Mouse (Mus musculus): ENCODE measurements around the gene Pigz. TPM values are rescaled to one million over a fixed set of nuclear protein-coding genes. Genes with fewer than 3 reads are reported as not detected.

The Pigz gene
- 1.0 and 1.8 TPM in 2 replicates for polyA plus RNA-seq (2012; rRNA removed; ENCODE audit: low replicate concordance)

DNA sequence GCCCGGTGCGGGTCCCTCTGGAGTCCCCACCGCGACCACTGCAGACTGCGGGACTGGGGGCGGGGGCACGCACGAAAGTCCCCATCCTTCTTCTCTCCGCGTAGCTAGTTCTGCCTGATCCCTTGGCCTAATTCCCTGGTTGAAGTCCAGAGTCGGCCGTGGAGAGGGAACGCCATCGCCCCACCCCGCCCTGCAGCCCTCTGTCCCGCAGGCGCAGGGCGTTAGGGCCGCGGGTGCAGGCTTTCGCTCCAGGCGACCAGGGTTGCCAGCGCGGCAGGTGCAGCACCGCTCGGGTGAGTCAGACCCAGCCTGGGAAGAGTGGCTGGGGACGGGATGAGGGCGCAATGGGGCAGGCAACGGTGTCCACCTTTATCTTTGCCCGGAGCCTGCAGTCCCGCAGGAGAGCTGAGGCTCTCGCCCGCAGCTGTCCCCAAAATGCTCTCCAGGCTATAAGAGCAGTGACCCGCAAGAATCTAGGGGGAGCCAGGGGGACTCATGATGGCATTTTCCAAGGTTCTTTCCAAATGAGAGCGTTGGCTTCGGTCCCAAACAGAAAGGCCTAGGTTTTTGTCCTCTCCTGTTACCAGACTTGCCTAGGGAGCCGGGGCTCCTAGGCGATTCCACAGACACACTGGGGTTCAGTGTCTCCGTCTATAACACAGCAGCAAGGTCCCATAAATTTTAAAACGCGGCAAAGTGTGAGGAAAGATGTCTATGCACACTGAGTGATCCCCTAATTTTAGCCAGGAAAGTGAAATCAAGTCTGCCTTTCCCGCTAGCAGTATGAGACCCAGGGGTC lies at the start of gene Pigz:
Gene Pigz, plus strand, starts transcription at position 101 of the 799 bp plus-strand sequence.

DNA sequence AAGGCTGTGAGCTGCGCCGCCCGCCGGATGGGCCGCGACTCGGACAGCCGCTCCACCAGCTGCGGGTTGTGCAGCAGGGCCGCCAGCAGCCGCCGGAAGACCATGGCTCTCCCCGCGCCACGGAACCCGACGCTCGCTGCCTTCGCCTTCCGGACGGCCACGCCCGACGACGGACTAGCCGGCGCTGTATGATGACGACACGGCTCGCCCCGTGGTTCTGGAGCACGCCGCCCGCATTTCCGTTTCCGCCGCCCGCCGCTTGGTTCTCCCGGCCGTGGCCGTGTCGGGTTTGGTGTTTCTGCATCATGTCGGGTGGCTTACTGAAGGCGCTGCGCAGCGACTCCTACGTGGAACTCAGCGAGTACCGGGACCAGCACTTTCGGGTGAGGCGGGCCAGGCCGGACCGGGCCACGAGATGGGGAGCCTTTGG lies 14.7 kb downstream of the Pigz start, which contains the start of the genes 0610012G03Rik and Ncbp2:
Gene 0610012G03Rik, minus strand, starts transcription at position 150 of the 430 bp plus-strand sequence.
Gene Ncbp2, plus strand, starts transcription at position 169 of the 430 bp plus-strand sequence.

Other genes with a start within 250 kb of the Pigz start
- 0.11 TPM in 1 of 2 replicates, not detected in the other for gene Meltf, start 55.0 kb upstream of the Pigz start, polyA plus RNA-seq (2012; rRNA removed; ENCODE audit: low replicate concordance)
- gene 0610012G03Rik, start 14.6 kb downstream of the Pigz start, polyA plus RNA-seq (2012; rRNA removed; ENCODE audit: low replicate concordance): 123 and 271 TPM in 2 replicates
- gene Ncbp2, start 14.7 kb downstream of the Pigz start, polyA plus RNA-seq (2012; rRNA removed; ENCODE audit: low replicate concordance): 0.66 and 2.2 TPM in 2 replicates
- gene Senp5, start 69.4 kb downstream of the Pigz start, polyA plus RNA-seq (2012; rRNA removed; ENCODE audit: low replicate concordance): 0.89 and 1.3 TPM in 2 replicates
- 7.6 and 10.4 TPM in 2 replicates for gene Pak2, start 145.5 kb downstream of the Pigz start, polyA plus RNA-seq (2012; rRNA removed; ENCODE audit: low replicate concordance)
- 48.1 and 53.2 TPM in 2 replicates for gene Pigx, start 165.9 kb downstream of the Pigz start, polyA plus RNA-seq (2012; rRNA removed; ENCODE audit: low replicate concordance)
- gene Cep19, start 165.9 kb downstream of the Pigz start, polyA plus RNA-seq (2012; rRNA removed; ENCODE audit: low replicate concordance): 17.2 and 29.4 TPM in 2 replicates
- gene Nrros, start 231.7 kb downstream of the Pigz start, polyA plus RNA-seq (2012; rRNA removed; ENCODE audit: low replicate concordance): 6.1 and 6.8 TPM in 2 replicates
- gene Bex6, start 246.0 kb downstream of the Pigz start, polyA plus RNA-seq (2012; rRNA removed; ENCODE audit: low replicate concordance): not detected in 2 replicates

Data from duodenum, adult 2 months (tissue).